Mouse (Mus musculus) neural tube, embryonic 15.5 days (tissue): ENCODE measurements around the gene Agtrap. TPM values are rescaled to one million over a fixed set of nuclear protein-coding genes. Genes with fewer than 3 reads are reported as not detected.
"Not testable (repeated sequence)": the region's sequence is repeated elsewhere in the genome, so short reads cannot be mapped to it uniquely, and the experiment has no call there.

Source experiments
- ATAC-seq: fragments of 200-750 bp; cut with Nextera tagmentation; 2 replicates; pipeline ENCODE4 v1.8.0; 2017; ENCODE audit warnings: mild to moderate bottlenecking, moderate TSS enrichment, moderate library complexity; ENCODE audit not compliant: low FRiP score
- H3K27ac ChIP-seq: fragments of 300-500 bp; sonication (generic); replicated peaks from 2 replicates; pipeline ENCODE4 v1.5.1; 2015; ENCODE audit warnings: mild to moderate bottlenecking, inconsistent platforms
- H3K27me3 ChIP-seq: fragments of 300-500 bp; sonication (generic); replicated peaks from 2 replicates; pipeline ENCODE4 v1.6.1; 2015; ENCODE audit warnings: inconsistent platforms
- H3K36me3 ChIP-seq: fragments of 300-500 bp; sonication (generic); 2 replicates; pipeline ENCODE4 v1.6.1; 2015; ENCODE audit warnings: inconsistent platforms
- H3K4me1 ChIP-seq: fragments of 300-500 bp; sonication (generic); 2 replicates; pipeline ENCODE4 v1.6.1; 2015; ENCODE audit warnings: inconsistent platforms
- H3K4me2 ChIP-seq: fragments of 300-500 bp; sonication (generic); 2 replicates; pipeline ENCODE4 v1.6.1; 2015; ENCODE audit warnings: inconsistent platforms, mild to moderate bottlenecking, moderate library complexity
- H3K4me3 ChIP-seq: fragments of 300-500 bp; sonication (generic); replicated peaks from 2 replicates; pipeline ENCODE4 v1.5.1; 2015; ENCODE audit warnings: mild to moderate bottlenecking, inconsistent platforms
- H3K9ac ChIP-seq: fragments of 300-500 bp; sonication (generic); replicated peaks from 2 replicates; pipeline ENCODE4 v1.6.1; 2015; ENCODE audit warnings: mild to moderate bottlenecking, inconsistent platforms
- H3K9me3 ChIP-seq: fragments of 300-500 bp; sonication (generic); replicated peaks from 2 replicates; pipeline ENCODE4 v1.6.1; 2016; ENCODE audit warnings: inconsistent platforms
- WGBS: fragments of 180-500 bp; shearing (Covaris S2); methylation state at CpG from one replicate; pipeline ENCODE4 v1.1.7; 2015; ENCODE audit warnings: mixed read lengths; 5-methylcytosine and 5-hydroxymethylcytosine counted together
- polyA plus RNA-seq: library from polyadenylated mRNA; unstranded; fragments of >200 nt; fragmentation: Nextera tagmentation; extraction: Ambion mirVana; gene quantifications from 2 replicates; pipeline ENCODE4 v1.2.1, GENCODE M21; 2015

Gene Agtrap
- polyA plus RNA-seq, 1 experiment from 2014 or later: 5.2 TPM

DNA sequence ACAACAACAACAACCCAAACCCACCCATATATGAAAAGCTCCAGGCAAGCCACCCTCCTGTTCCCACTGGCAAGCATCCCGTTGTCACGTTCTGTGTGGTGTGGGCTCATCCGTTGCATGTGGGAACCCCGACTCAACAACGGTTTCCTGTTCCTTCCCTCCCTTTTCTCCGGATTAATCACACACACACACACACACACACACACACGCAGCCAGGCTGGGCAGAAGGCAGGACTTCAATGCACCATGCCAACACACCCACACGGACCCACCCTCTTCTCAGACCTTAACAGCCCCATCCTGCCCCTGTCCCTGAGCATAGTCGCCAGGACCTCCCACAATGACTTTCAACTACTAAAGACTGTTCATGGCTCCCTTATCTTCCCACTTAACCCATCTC lies 32.7 kb upstream of the Agtrap start:
- Histone ChIP-seq H3K9me3 (no peaks in the 10 kb centered on the region), H3K27me3 (no peaks in the 10 kb centered on the region), H3K9ac (no peak overlapping the region), H3K36me3 (no peaks in the 10 kb centered on the region), H3K27ac (peak overlapping the region; percentile 81), H3K4me3 (no peak overlapping the region), H3K4me1 (peaks cover 26% of the 10 kb centered on the region), H3K4me2 (no peak overlapping the region)
- 73% methylated on average over 9 of the region's 9 CpGs for WGBS
- no peak for ATAC-seq

DNA sequence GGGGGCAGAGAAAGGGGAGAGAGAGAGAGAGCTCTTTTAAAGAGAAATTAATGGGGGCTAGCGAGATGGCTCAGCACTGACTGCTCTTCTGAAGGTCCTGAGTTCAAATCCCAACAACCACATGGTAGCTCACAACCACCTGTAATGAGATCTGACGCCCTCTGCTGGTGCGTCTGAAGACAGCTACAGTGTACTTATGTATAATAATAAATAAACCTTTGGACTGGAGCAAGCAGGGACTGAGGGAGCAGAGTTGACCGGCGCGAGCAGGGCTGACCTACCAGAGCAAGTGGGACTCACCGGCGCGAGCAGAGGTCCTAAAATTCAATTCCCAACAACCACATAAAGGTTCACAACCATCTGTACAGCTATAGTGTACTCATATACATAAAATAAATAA lies 31.7 kb upstream of the Agtrap start:
- 91% methylated on average over 9 of the region's 9 CpGs for WGBS
- not testable (repeated sequence) for ATAC-seq, H3K4me2 ChIP-seq, H3K9ac ChIP-seq, H3K4me3 ChIP-seq, H3K27ac ChIP-seq, H3K9me3 ChIP-seq, H3K36me3 ChIP-seq, H3K27me3 ChIP-seq
- H3K4me1 ChIP-seq: peaks cover 34% of the 10 kb centered on the region

DNA sequence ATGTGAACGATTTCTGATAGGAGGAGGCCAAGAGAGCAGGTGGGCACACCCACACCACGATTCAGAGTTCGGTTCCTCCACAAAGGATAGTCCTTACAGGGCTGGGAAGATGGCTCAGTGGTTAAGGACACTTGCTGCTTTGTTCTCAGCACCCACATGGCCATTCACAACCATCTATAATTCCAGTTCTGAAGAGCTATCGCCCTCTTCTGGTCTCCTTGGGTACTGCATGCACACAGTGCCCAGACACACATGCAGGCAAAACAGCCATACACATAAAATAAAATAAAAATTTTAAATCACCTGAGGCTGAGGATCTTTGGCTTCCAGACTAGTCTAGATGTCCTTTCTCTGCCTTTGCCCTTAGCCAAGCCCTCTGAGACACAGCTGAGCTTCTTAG lies 29.6 kb upstream of the Agtrap start:
- no peak overlapping the region for H3K9ac ChIP-seq
- WGBS: 74% methylated on average over 4 of the region's 4 CpGs
- H3K27ac ChIP-seq: no peak overlapping the region
- H3K36me3 ChIP-seq: peaks cover 8% of the 10 kb centered on the region
- no peak for ATAC-seq
- no peak overlapping the region for H3K4me2 ChIP-seq
- no peaks in the 10 kb centered on the region for H3K9me3 ChIP-seq
- no peak overlapping the region for H3K4me3 ChIP-seq
- H3K4me1 ChIP-seq: peaks cover 29% of the 10 kb centered on the region
- H3K27me3 ChIP-seq: no peaks in the 10 kb centered on the region

DNA sequence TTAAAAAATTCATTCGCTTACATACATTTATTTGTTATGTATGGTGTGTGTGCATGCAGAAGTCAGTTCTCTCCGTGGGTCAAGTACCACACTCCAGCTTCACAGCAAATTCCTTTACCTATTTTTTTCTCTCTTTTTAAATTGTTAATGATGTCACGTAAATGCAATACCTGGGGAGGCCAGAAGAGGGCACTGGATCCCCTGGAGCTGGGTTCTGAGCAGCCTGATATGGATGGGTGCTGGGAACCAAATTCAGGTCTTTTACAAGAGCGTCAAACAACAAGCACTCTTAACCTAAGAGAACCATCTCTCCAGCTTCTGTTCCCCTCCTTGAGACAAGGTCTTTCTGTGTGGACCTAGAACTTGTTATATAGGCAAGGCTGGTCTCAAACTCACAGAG lies 28.8 kb upstream of the Agtrap start:
- Histone ChIP-seq H3K4me2 (no peak overlapping the region), H3K4me3 (no peak overlapping the region), H3K27ac (no peak overlapping the region), H3K4me1 (peaks cover 21% of the 10 kb centered on the region), H3K36me3 (peaks cover 8% of the 10 kb centered on the region), H3K27me3 (no peaks in the 10 kb centered on the region), H3K9ac (no peak overlapping the region), H3K9me3 (no peaks in the 10 kb centered on the region)
- 80% methylated on average over 4 of the region's 4 CpGs for WGBS
- no peak for ATAC-seq

DNA sequence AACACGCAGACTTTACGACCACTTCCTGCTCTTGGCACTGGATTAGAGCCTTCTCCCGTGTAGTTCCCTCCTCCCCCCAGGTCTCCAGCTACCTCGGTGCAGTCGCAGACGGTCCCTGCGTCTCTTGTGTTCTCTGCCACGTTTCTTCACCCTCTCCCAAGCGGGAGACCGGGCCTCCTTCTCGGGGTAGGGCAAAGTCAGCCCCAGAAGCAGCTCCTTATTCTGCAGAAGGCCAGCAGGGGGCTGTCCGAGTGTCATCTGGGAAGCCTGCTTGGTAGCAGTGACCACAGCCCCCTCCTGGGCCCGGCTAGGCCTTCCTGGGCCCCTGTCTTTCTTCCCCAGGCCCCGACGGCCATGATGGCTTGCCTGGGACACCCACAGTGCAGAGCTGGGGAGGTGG lies 27.6 kb upstream of the Agtrap start:
- peak; percentile 2; the same call in 1 of the 2 replicates for ATAC-seq
- Histone ChIP-seq H3K9ac (0 out of 2 replicates have a peak overlapping the region, but pooled peaks have one; percentile 11), H3K4me2 (0 out of 2 replicates have a peak overlapping the region, but pooled peaks have one; percentile 40), H3K9me3 (no peaks in the 10 kb centered on the region), H3K27me3 (no peaks in the 10 kb centered on the region), H3K36me3 (peaks cover 8% of the 10 kb centered on the region), H3K4me3 (no peak overlapping the region), H3K27ac (peak overlapping the region; percentile 49), H3K4me1 (peaks cover 10% of the 10 kb centered on the region)
- 13% methylated on average over 15 of the region's 15 CpGs for WGBS

DNA sequence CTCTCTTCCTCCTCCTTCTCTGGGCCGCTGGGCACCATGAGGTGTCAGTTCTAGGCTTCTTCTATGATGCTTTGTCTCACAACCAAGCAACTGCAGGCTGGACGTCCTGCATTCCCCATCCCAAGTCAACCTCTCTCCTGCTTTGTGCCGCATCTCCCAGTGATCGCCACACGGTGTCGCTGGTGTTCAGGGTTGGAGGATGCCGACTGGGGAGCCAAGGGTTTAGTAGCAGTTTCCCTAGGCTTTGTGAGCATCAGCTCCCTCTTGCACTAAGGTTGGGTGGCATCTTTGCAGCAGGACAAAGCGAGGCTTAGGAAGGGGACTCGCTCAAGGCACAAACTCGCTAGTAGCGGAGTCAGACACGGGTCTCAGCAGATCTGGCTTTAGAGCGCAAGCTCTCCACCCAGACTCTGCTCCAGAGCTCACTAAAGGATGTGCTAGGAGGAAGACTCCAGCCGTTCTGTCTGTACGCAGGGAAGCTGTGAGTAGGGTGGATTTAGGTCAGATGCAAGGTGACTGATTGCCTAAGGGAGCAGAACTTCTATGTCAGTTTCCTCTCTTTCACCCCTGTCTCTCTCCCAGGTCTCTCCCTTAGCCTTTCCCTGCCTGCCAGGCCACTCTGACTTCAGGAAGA lies 27.0 kb upstream of the Agtrap start:
- Histone ChIP-seq H3K9me3 (no peaks in the 10 kb centered on the region), H3K9ac (no peak overlapping the region), H3K4me1 (peaks cover 10% of the 10 kb centered on the region), H3K27ac (peak overlapping the region; percentile 49), H3K4me2 (peak overlapping the region; percentile 40), H3K27me3 (no peaks in the 10 kb centered on the region), H3K4me3 (no peak overlapping the region), H3K36me3 (peaks cover 11% of the 10 kb centered on the region)
- 3% methylated on average over 15 of the region's 15 CpGs for WGBS
- peak; percentile 73 for ATAC-seq

DNA sequence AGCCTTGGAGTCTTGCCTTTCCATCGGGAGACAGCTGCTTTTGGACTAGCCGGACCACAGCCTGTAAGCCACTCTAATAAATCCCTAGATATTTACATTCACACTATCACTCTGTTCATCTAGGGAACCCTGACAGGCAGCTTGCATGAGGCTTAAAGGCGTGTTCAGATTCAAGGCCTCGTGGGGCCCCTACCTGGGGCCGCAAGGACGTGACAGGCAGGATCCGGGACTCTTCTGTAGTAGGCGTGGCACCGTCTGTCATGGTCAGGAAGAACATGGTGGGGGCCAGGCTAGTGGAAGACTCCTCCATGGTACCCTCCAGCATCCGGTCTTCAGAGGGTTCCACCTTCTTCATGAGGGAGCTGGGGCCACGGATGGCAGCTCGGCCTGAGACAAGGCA lies 24.7 kb upstream of the Agtrap start:
- no peak overlapping the region for H3K4me3 ChIP-seq
- peaks cover 22% of the 10 kb centered on the region for H3K4me1 ChIP-seq
- H3K9me3 ChIP-seq: no peaks in the 10 kb centered on the region
- ATAC-seq: no peak
- H3K4me2 ChIP-seq: no peak overlapping the region
- no peaks in the 10 kb centered on the region for H3K27me3 ChIP-seq
- 84% methylated on average over 12 of the region's 12 CpGs for WGBS
- no peak overlapping the region for H3K27ac ChIP-seq
- H3K36me3 ChIP-seq: peaks cover 11% of the 10 kb centered on the region
- no peak overlapping the region for H3K9ac ChIP-seq

DNA sequence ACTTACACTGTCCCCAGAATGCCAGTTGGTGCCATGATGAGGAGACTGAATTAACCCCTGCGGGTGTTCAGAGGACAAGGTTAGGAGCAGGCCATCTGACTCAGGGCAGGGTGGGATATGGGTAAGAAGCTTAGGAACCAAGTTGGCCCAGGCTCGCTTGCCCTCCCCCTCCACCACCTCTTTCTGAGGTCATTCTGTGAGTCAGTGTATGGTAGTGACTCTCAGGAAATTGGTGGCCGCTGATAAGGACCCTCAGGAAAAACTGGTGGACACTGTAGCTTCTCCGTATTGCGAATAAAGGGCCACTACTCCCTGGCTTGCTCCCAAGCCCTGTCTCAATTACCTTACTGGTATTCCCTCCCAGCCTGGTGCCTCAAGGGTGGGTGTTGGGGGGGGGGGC lies 21.4 kb upstream of the Agtrap start:
- peaks cover 11% of the 10 kb centered on the region for H3K36me3 ChIP-seq
- no peak overlapping the region for H3K27ac ChIP-seq
- ATAC-seq: no peak
- no peak overlapping the region for H3K9ac ChIP-seq
- H3K9me3 ChIP-seq: no peaks in the 10 kb centered on the region
- H3K4me1 ChIP-seq: peaks cover 14% of the 10 kb centered on the region
- H3K4me2 ChIP-seq: no peak overlapping the region
- H3K4me3 ChIP-seq: no peak overlapping the region
- WGBS: 94% methylated on average over 5 of the region's 5 CpGs
- no peaks in the 10 kb centered on the region for H3K27me3 ChIP-seq

DNA sequence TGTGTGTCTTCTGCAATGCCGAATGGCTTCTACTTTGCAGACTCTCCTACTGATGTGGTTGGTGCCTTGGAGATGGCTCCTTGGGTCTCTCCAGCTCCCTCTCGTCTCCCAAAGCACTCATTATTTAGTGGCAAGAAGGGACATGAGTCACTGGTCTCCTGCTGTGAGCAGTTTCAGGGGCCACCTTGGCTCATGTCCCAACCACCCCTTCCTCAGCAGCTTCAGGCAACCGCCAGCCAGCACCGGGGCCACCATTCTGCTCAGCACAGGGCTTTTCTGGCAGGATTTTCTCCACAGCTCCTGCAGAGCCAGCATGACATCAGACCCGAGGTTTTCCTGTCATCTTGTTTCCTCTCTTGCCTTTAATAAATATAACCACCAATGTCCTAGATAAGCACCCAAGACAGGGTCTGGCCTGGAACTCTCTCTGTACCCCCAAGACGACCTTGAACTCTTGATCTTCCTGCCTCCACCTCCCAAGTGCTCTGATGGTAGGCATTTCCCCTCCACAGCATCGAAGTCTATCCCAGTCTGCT lies 20.8 kb upstream of the Agtrap start:
- no peaks in the 10 kb centered on the region for H3K9me3 ChIP-seq
- no peak overlapping the region for H3K9ac ChIP-seq
- no peak for ATAC-seq
- no peak overlapping the region for H3K4me2 ChIP-seq
- H3K27ac ChIP-seq: no peak overlapping the region
- 53% methylated on average over 7 of the region's 7 CpGs for WGBS
- peaks cover 14% of the 10 kb centered on the region for H3K4me1 ChIP-seq
- peaks cover 11% of the 10 kb centered on the region; the same call in 1 of the 2 replicates for H3K36me3 ChIP-seq
- no peak overlapping the region for H3K4me3 ChIP-seq
- H3K27me3 ChIP-seq: no peaks in the 10 kb centered on the region

DNA sequence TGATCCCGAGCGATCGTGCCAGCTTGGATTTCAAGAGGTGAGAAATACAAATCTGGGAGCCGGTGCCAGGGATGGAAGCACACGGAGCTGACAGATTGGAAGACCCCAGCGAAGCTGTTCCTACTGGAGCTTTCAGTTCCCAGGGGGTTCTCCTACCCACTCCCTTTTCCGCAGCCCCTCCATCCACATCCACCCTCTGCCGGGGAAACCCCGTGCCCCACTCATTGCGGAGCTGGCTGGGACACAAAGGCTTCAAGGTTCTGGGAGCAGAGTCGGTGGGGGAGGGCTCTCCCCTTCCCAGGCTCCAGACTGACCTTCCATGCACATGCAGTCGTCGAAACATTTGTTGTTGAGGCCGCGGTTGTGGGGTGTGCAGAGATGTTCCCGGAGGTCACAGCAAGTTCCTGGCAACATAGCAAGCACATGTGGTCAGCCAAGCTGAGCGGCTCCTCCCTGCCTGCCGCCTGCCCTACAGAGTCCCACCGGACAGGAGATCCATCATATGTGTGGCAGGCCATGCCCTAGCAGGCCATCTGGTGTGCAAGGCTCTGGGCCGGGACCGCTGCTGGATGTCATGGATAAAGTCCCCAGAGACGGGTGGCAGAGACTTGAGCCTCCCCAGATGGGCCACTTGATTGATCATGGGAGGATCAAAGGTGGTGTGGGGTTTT lies 19.9 kb upstream of the Agtrap start:
- 38% methylated on average over 22 of the region's 22 CpGs for WGBS
- no peak overlapping the region for H3K27ac ChIP-seq
- no peaks in the 10 kb centered on the region for H3K27me3 ChIP-seq
- H3K9me3 ChIP-seq: no peaks in the 10 kb centered on the region
- no peak overlapping the region for H3K4me3 ChIP-seq
- H3K4me2 ChIP-seq: no peak overlapping the region
- H3K36me3 ChIP-seq: peaks cover 3% of the 10 kb centered on the region; the same call in 1 of the 2 replicates
- no peak; the same call in 1 of the 2 replicates for ATAC-seq
- peaks cover 14% of the 10 kb centered on the region for H3K4me1 ChIP-seq
- no peak overlapping the region for H3K9ac ChIP-seq

DNA sequence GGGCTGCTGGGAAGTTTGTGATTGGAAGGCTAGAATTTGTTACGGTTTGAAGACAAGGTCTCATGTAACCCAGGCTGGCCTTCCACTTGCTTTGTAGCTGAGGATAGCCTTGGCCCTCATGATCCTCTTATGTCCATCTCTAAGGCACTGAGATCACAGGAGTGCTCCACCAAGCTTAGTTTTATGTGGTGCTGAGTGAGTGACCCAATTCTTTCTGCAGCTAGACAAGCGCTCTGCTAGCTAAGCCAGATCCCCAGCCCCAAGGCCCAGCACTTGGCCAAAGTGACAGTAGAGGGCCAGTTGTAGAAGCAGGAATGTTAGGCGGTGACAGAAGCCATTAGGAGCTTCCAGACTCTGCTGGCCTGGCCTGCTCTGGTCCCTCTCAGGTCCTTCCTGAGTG lies 16.3 kb upstream of the Agtrap start:
- Histone ChIP-seq H3K36me3 (no peaks in the 10 kb centered on the region), H3K27ac (no peak overlapping the region), H3K9me3 (no peaks in the 10 kb centered on the region), H3K4me2 (no peak overlapping the region), H3K4me3 (no peak overlapping the region), H3K9ac (no peak overlapping the region), H3K27me3 (no peaks in the 10 kb centered on the region), H3K4me1 (peaks cover 25% of the 10 kb centered on the region)
- whole genome bisulfite sequencing: 88% methylated on average over 3 of the region's 3 CpGs
- ATAC-seq: no peak
